Mouse (Mus musculus): ENCODE measurements around the gene Ldlr. TPM values are rescaled to one million over a fixed set of nuclear protein-coding genes. Genes with fewer than 3 reads are reported as not detected.

The Ldlr gene
- polyA plus RNA-seq, 1 experiment, result 17.9 TPM

GRCm38 (mm10) chr9:21795579-21795978, 72.3 kb downstream of the Ldlr start:
- TF ChIP-seq CTCF (IDR thresholded peaks at IDR 0.05; ENCODE audit: extremely low read depth, insufficient read depth, low read length) (no peak), POLR2A (IDR thresholded peaks at IDR 0.05; ENCODE audit: extremely low read depth, insufficient read depth, low read length) (no peak)
- Histone ChIP-seq H3K4me1 (ENCODE audit: control insufficient read depth, insufficient read depth, low read length) (no peaks in the 10 kb centered on the region), H3K4me3 (ENCODE audit: insufficient read depth, low read length) (no peak overlapping the region), H3K27ac (ENCODE audit: insufficient read depth, low read length) (no peak overlapping the region)

GRCm38 (mm10) chr9:21796259-21796658, 73.0 kb downstream of the Ldlr start:
- Histone ChIP-seq H3K4me3 (ENCODE audit: insufficient read depth, low read length) (no peak overlapping the region), H3K4me1 (ENCODE audit: control insufficient read depth, insufficient read depth, low read length) (no peaks in the 10 kb centered on the region), H3K27ac (ENCODE audit: insufficient read depth, low read length) (peak overlapping the region; percentile 41; the same call in 1 of the 2 replicates)
- TF ChIP-seq CTCF (IDR thresholded peaks at IDR 0.05; ENCODE audit: extremely low read depth, insufficient read depth, low read length) (no peak), POLR2A (IDR thresholded peaks at IDR 0.05; ENCODE audit: extremely low read depth, insufficient read depth, low read length) (no peak)

- Histone ChIP-seq H3K27ac (ENCODE audit: insufficient read depth, low read length) (no peak overlapping the region), H3K4me1 (ENCODE audit: control insufficient read depth, insufficient read depth, low read length) (no peaks in the 10 kb centered on the region), H3K4me3 (ENCODE audit: insufficient read depth, low read length) (no peak overlapping the region)
- TF ChIP-seq CTCF (IDR thresholded peaks at IDR 0.05; ENCODE audit: extremely low read depth, insufficient read depth, low read length) (no peak), POLR2A (IDR thresholded peaks at IDR 0.05; ENCODE audit: extremely low read depth, insufficient read depth, low read length) (no peak)
Observed at GRCm38 (mm10) chr9:21796919-21797318, 73.6 kb downstream of the Ldlr start.

- TF ChIP-seq POLR2A (IDR thresholded peaks at IDR 0.05; ENCODE audit: extremely low read depth, insufficient read depth, low read length) (no peak), CTCF (IDR thresholded peaks at IDR 0.05; ENCODE audit: extremely low read depth, insufficient read depth, low read length) (no peak)
- Histone ChIP-seq H3K27ac (ENCODE audit: insufficient read depth, low read length) (peak overlapping the region; percentile 43; the same call in 1 of the 2 replicates), H3K4me1 (ENCODE audit: control insufficient read depth, insufficient read depth, low read length) (no peaks in the 10 kb centered on the region), H3K4me3 (ENCODE audit: insufficient read depth, low read length) (peak overlapping the region; percentile 68)
Observed at GRCm38 (mm10) chr9:21797921-21798344, 74.7 kb downstream of the Ldlr start.

- peak within 1 kb of the TSS; percentile 68 for H3K4me3 ChIP-seq (ENCODE audit: insufficient read depth, low read length)
- TF ChIP-seq CTCF (IDR thresholded peaks at IDR 0.05; ENCODE audit: extremely low read depth, insufficient read depth, low read length), result no peak
- no peak for TF ChIP-seq POLR2A (IDR thresholded peaks at IDR 0.05; ENCODE audit: extremely low read depth, insufficient read depth, low read length)
- no peaks in the 10 kb centered on the region for H3K4me1 ChIP-seq (ENCODE audit: control insufficient read depth, insufficient read depth, low read length)
- H3K27ac ChIP-seq (ENCODE audit: insufficient read depth, low read length), result peak within 1 kb of the TSS; percentile 92
Observed at GRCm38 (mm10) chr9:21798345-21799009, 75.2 kb downstream of the Ldlr start, which contains the start of gene Kank2. Gene Kank2, minus strand, starts transcription at chr9:21798744.

GRCm38 (mm10) chr9:21799010-21799350, 75.7 kb downstream of the Ldlr start:
- no peak overlapping the region for H3K27ac ChIP-seq (ENCODE audit: insufficient read depth, low read length)
- H3K4me1 ChIP-seq (ENCODE audit: control insufficient read depth, insufficient read depth, low read length), result no peaks in the 10 kb centered on the region
- H3K4me3 ChIP-seq (ENCODE audit: insufficient read depth, low read length), result peak overlapping the region; percentile 68; the same call in 1 of the 2 replicates
- TF ChIP-seq POLR2A (IDR thresholded peaks at IDR 0.05; ENCODE audit: extremely low read depth, insufficient read depth, low read length) (no peak), CTCF (IDR thresholded peaks at IDR 0.05; ENCODE audit: extremely low read depth, insufficient read depth, low read length) (no peak)

Other genes with a start within 250 kb of the Ldlr start
- gene Tmed1, start 213.2 kb upstream of the Ldlr start, polyA plus RNA-seq (2012; rRNA removed), result 25.0 and 25.5 TPM in 2 replicates
- gene AB124611, start 197.3 kb upstream of the Ldlr start, polyA plus RNA-seq (2012; rRNA removed), result 0.49 and 0.86 TPM in 2 replicates
- gene Carm1, start 176.6 kb upstream of the Ldlr start, polyA plus RNA-seq (2012; rRNA removed), result 58.9 and 61.6 TPM in 2 replicates
- 50.4 and 53.2 TPM in 2 replicates for gene Timm29, start 130.8 kb upstream of the Ldlr start, polyA plus RNA-seq (2012; rRNA removed)
- gene Yipf2, start 130.7 kb upstream of the Ldlr start, polyA plus RNA-seq (2012; rRNA removed), result 27.6 and 29.1 TPM in 2 replicates
- 77.3 and 80.3 TPM in 2 replicates for gene Smarca4, start 107.3 kb upstream of the Ldlr start, polyA plus RNA-seq (2012; rRNA removed)
- 2.3 and 3.3 TPM in 2 replicates for gene Spc24, start 36.8 kb downstream of the Ldlr start, polyA plus RNA-seq (2012; rRNA removed)
- gene Kank2, start 75.3 kb downstream of the Ldlr start, polyA plus RNA-seq (2012; rRNA removed), result 6.1 and 6.2 TPM in 2 replicates
- gene Angptl8, start 112.0 kb downstream of the Ldlr start, polyA plus RNA-seq (2012; rRNA removed), result not detected in 2 replicates
- gene Dock6, start 129.2 kb downstream of the Ldlr start, polyA plus RNA-seq (2012; rRNA removed), result 42.3 and 42.6 TPM in 2 replicates
- 14.3 and 15.6 TPM in 2 replicates for gene Rab3d, start 194.7 kb downstream of the Ldlr start, polyA plus RNA-seq (2012; rRNA removed)
- 24.4 and 27.3 TPM in 2 replicates for gene Ccdc159, start 204.0 kb downstream of the Ldlr start, polyA plus RNA-seq (2012; rRNA removed)
- gene Tmem205, start 204.1 kb downstream of the Ldlr start, polyA plus RNA-seq (2012; rRNA removed), result 57.0 and 57.7 TPM in 2 replicates
- 183 and 199 TPM in 2 replicates for gene Plppr2, start 213.6 kb downstream of the Ldlr start, polyA plus RNA-seq (2012; rRNA removed)
- gene Swsap1, start 232.3 kb downstream of the Ldlr start, polyA plus RNA-seq (2012; rRNA removed), result 7.3 and 8.1 TPM in 2 replicates
- 12.6 and 15.3 TPM in 2 replicates for gene Epor, start 240.0 kb downstream of the Ldlr start, polyA plus RNA-seq (2012; rRNA removed)

Data from cortical plate, adult 2 months (tissue).